Mouse (Mus musculus): ENCODE results near the gene Lypd3.
"Not testable (repeated sequence)": the region's sequence is repeated elsewhere in the genome, so short reads cannot be mapped to it uniquely, and the experiment has no call there.

Gene Lypd3

GRCm38 (mm10) chr7:24612308-24612910 lies 23.9 kb upstream of the Lypd3 start:
- DNase-seq (ENCODE audit: low read depth, low spot score): no peak

GRCm38 (mm10) chr7:24614816-24615215 lies 21.5 kb upstream of the Lypd3 start:
- DNase-seq (ENCODE audit: low read depth, low spot score): no peak

- DNase-seq (ENCODE audit: low read depth, low spot score): no peak
These were observed 18.6 kb upstream of the Lypd3 start for GRCm38 (mm10) chr7:24617763-24618162.

- DNase-seq (ENCODE audit: low read depth, low spot score): not testable (repeated sequence)
These were observed 18.0 kb upstream of the Lypd3 start for GRCm38 (mm10) chr7:24618374-24618773.

- DNase-seq (ENCODE audit: low read depth, low spot score): no peak
These were observed 16.5 kb upstream of the Lypd3 start for GRCm38 (mm10) chr7:24619671-24620397.

- no peak for DNase-seq (ENCODE audit: low read depth, low spot score)
These were observed 15.2 kb upstream of the Lypd3 start for GRCm38 (mm10) chr7:24621193-24621592.

GRCm38 (mm10) chr7:24622967-24623366 lies 13.4 kb upstream of the Lypd3 start:
- DNase-seq (ENCODE audit: low read depth, low spot score): no peak

GRCm38 (mm10) chr7:24628685-24629610 lies 7.4 kb upstream of the Lypd3 start:
- no peak for DNase-seq (ENCODE audit: low read depth, low spot score)

GRCm38 (mm10) chr7:24629672-24630071 lies 6.7 kb upstream of the Lypd3 start:
- no peak for DNase-seq (ENCODE audit: low read depth, low spot score)

- no peak for DNase-seq (ENCODE audit: low read depth, low spot score)
These were observed 6.1 kb upstream of the Lypd3 start for GRCm38 (mm10) chr7:24630116-24630880.

GRCm38 (mm10) chr7:24637046-24637445 lies 696 bp downstream of the Lypd3 start:
- no peak for DNase-seq (ENCODE audit: low read depth, low spot score)

GRCm38 (mm10) chr7:24638026-24638856 lies 1.9 kb downstream of the Lypd3 start:
- no peak for DNase-seq (ENCODE audit: low read depth, low spot score)

- no peak for DNase-seq (ENCODE audit: low read depth, low spot score)
These were observed 4.1 kb downstream of the Lypd3 start for GRCm38 (mm10) chr7:24640450-24640849.

- no peak for DNase-seq (ENCODE audit: low read depth, low spot score)
These were observed 6.1 kb downstream of the Lypd3 start for GRCm38 (mm10) chr7:24642491-24642890.

- DNase-seq (ENCODE audit: low read depth, low spot score): no peak
These were observed 8.1 kb downstream of the Lypd3 start for GRCm38 (mm10) chr7:24644492-24644891.

GRCm38 (mm10) chr7:24644996-24645395 lies 8.6 kb downstream of the Lypd3 start:
- DNase-seq (ENCODE audit: low read depth, low spot score): no peak

- no peak for DNase-seq (ENCODE audit: low read depth, low spot score)
These were observed 10.1 kb downstream of the Lypd3 start for GRCm38 (mm10) chr7:24646486-24646885.

- DNase-seq (ENCODE audit: low read depth, low spot score): no peak
These were observed 17.3 kb downstream of the Lypd3 start for GRCm38 (mm10) chr7:24653681-24654080.

- no peak for DNase-seq (ENCODE audit: low read depth, low spot score)
These were observed 23.5 kb downstream of the Lypd3 start for GRCm38 (mm10) chr7:24659737-24660357.
